Mouse (Mus musculus) effector memory CD4-positive, alpha-beta T cell, adult 5 months (primary cell): ENCODE data around the gene Ephb6. TPM values are rescaled to one million over a fixed set of nuclear protein-coding genes. Genes with fewer than 3 reads are reported as not detected.

Experiments used
- polyA plus RNA-seq: library from polyadenylated mRNA; unstranded; fragments of 100-300 nt; shearing (Covaris generic); gene quantifications from one replicate; pipeline ENCODE4 v1.2.1, GENCODE M21; 2017

Ephb6 gene
- polyA plus RNA-seq, result 48.2 TPM

DNA sequence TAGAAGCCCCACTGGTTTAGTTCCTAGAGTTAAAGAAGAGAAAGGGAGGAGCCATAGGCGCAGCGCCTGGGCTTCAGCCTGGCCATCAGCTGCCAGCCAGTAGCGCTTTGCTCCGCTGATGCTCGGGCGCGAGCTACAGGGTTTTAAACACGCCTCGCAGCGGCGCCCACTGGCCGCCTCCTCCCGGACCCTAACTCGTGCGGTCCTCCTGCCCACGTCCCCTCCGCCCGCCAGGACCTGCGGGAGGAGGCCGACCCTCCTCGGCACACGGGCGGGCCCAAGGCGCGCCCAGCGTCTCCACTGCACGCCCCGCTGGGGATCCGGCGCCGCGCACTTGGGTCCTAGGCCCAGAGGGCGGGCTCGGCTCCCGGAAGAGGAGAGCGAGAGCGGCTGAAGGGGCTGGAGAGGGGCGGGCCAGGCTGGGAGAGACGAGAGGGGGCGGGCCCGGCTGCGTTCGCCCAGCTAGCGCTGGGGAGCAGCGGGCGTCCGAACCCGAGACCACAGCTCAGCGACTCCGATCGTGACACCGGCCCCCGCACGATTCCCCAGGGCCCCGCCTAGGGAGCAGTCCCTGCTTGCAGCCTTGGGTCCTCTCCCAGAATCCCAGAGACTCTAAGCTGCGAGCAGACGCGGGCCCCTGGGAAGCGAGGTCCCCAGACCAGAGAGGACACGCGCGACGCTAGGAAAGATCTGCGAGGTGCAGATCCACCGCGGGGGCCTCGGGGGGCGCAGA, at the start of gene Ephb6:
Gene Ephb6 (plus strand): TSS at position 422 of the 733 bp plus-strand sequence.

DNA sequence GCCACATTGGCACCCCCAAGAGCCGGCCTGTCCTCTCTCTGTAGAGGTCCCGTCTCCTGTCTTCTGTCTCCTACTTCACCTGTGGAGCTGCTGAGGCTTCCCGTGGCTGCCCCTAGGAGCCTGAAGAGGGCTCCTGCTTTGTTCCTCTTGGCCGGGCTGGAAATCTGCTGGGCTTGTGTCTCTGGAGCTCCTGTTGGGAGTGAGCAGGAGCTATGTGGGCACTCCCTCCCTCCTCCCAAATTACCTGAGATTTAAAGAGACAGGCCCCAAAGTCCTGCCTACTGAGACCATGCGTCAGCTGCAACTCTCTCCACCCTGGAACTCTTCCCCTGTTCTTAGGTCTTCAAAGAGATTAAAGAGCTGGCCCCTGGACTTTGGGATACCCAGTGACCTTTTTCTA, 30.9 kb downstream of the Ephb6 start, which contains the start of gene Trpv6:
Gene Trpv6 (minus strand): TSS at position 228 of the 400 bp plus-strand sequence.

Other genes starting within 250 kb of the Ephb6 start
- not detected for gene Prss3, start 227.8 kb upstream of the Ephb6 start, polyA plus RNA-seq
- gene Gm5771, start 213.1 kb upstream of the Ephb6 start, polyA plus RNA-seq, result not detected
- not detected for gene Gm10334, start 159.3 kb upstream of the Ephb6 start, polyA plus RNA-seq
- not detected for gene Prss1, start 146.6 kb upstream of the Ephb6 start, polyA plus RNA-seq
- gene Prss2, start 83.7 kb upstream of the Ephb6 start, polyA plus RNA-seq, result 1.1 TPM
- gene Trpv6, start 30.9 kb downstream of the Ephb6 start, polyA plus RNA-seq, result 0.16 TPM
- gene Trpv5, start 75.3 kb downstream of the Ephb6 start, polyA plus RNA-seq, result 0.11 TPM
- not detected for gene Llcfc1, start 78.9 kb downstream of the Ephb6 start, polyA plus RNA-seq
- not detected for gene Kel, start 98.9 kb downstream of the Ephb6 start, polyA plus RNA-seq
- gene Olfr459, start 169.7 kb downstream of the Ephb6 start, polyA plus RNA-seq, result 0.11 TPM
- gene Pip, start 242.1 kb downstream of the Ephb6 start, polyA plus RNA-seq, result not detected
- not detected for gene Sval2, start 247.5 kb downstream of the Ephb6 start, polyA plus RNA-seq